Mouse (Mus musculus) lung, adult 2 months (tissue): Measurements from ENCODE around the gene Pla2g12a.

Experiments
- CTCF ChIP-seq: fragments of 200-500 bp; IDR thresholded peaks from 2 replicates; pipeline ENCODE4 v1.5.1; 2011; ENCODE audit warnings: mild to moderate bottlenecking, low read length, control low read depth; ENCODE audit not compliant: insufficient read depth
- POLR2A ChIP-seq: fragments of 200-500 bp; IDR thresholded peaks from 2 replicates; pipeline ENCODE4 v1.6.1; 2011; ENCODE audit warnings: low read depth, mild to moderate bottlenecking, control low read depth, low read length, borderline replicate concordance; ENCODE audit errors: extremely low read depth

- no peak for TF ChIP-seq CTCF
- TF ChIP-seq POLR2A, result no peak
Measured at GRCm38 (mm10) chr3:129846846-129847245, 31.6 kb upstream of the Pla2g12a start.
